Mouse (Mus musculus): ENCODE measurements at regions not wholly inside any gene's neighbourhood (a gene's known extent, or its start where the extent isn't known, plus 50 kb on each side); places are given as distances from the start of the nearest gene placed in this dataset.

GRCm38 (mm10) chr4:68179551-68179950 lies 774.6 kb downstream of the Brinp1 start:
- DNase-seq (ENCODE audit: low spot score in 2 of 2): no peak

DNA sequence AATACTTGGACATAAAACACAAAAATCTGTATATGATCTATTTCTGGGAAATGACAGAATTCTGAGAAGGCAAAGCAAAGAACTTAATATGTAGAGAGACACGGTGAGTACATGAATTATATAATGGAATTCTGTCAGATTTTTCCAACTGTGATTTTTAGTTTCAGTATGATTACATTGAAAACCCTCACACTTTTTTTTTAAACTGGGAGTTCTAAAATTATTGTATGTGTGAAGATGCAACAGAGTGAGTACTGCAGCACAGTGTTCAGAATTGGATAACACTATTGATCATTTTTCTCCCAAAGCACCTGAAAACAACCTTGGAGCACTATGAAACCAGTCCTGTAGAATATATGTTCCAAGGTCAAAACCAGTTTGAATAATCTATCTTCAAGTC lies 797.7 kb downstream of the Brinp1 start:
- DNase-seq (ENCODE audit: low spot score in 2 of 2): no peak

- no peak for DNase-seq (ENCODE audit: low spot score in 2 of 2)
Observed at GRCm38 (mm10) chr4:68148483-68149069, 805.6 kb downstream of the Brinp1 start.

- DNase-seq (ENCODE audit: low spot score in 2 of 2): no peak
Observed at GRCm38 (mm10) chr4:68128124-68128523, 826.1 kb downstream of the Brinp1 start.

DNA sequence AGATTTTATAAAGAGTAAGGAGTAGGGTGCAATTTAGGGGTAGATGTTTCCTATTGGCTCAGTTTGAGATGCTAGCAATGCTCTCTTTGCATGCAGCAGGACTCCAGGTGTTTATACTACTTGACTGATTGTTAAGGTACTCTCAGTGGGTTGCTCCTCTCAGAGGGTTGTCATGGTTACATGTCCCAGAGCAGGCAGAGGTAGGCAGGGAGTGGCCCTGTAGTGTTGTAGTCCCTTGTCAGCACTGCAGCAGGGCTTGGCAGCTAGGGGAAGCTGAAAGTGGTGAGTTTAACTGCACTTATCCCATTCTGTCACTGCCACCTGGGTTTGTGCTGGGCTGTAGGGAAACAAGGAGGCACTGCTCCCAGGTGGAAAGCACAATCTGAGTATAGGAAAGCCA lies 839.7 kb downstream of the Brinp1 start:
- DNase-seq (ENCODE audit: low spot score in 2 of 2): no peak

DNA sequence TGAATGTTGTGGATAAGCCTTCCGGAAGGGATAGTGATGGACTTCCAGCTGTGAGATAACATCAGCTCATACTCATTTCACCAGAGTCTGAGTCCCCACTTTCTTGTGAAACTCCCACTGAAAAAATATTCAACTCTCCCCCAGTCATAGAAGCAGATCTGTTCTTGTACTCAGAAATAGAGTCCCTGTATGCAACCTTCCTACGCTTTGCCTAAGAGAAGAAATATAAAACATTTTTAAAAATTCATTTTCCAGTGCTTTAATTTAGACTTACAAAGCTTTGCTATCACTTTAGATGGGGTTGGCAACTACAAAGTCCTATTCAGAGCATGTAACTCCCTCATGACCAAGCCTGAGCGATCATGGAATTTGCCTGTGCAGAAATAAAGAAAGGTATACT lies 868.9 kb downstream of the Brinp1 start:
- DNase-seq (ENCODE audit: low spot score in 2 of 2): no peak

DNA sequence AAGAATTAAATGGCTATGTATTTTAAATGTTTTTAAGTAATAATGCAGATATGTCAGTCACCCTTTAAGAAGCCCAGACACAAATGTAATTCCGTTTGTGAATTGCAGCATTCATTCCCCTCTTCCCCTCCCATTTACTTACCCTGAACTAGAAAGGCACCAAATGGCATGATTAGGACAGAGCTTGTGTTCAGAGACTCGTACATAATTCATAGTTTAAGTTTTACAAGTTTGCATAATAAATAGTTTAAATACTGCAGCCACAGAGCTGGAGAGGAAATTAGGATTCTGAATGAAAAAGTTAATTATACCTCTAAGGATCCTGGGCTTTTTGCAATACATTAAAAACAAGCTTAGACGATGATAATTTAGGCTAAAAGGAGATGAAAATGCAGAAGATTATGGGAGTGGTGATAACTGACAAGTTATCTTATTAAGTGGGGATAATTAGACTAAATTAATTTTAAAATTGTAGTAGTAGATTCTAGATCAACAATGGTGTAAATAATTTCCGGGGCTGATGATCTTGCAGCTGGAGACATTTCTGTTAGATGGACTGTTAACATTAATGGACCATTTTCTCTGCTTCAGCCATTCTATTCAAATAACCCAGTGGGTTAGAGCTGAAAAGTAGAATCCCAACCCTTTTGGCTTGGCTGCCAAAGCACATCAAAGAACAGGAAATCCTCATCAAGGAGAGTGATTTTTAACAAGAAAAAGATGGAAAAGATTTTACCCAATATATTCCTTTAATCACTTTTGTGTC lies 897.2 kb downstream of the Brinp1 start:
- no peak for DNase-seq (ENCODE audit: low spot score in 2 of 2)

DNA sequence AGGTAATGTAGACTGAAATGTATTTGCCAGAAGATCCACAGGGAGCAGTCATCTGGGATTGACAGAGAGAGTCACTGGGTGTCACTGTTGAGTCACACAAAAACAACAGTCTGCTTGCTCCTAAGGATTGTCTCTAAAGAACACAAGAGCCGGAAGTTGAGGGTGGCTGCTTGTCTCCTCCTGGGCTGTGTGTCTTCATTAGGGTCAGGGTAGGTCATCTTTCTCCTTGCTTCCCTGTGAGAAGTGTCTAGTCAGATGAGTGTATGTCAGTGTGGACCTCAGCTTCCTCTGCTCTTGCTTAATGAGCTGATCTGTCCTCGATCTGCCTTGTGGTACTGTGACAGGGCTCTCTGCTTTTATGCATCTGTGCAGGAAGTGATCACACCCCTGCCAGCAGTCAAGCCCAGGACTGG lies 931.3 kb downstream of the Brinp1 start:
- peak; percentile 53 to 54 for DNase-seq (ENCODE audit: low spot score in 2 of 2)

DNA sequence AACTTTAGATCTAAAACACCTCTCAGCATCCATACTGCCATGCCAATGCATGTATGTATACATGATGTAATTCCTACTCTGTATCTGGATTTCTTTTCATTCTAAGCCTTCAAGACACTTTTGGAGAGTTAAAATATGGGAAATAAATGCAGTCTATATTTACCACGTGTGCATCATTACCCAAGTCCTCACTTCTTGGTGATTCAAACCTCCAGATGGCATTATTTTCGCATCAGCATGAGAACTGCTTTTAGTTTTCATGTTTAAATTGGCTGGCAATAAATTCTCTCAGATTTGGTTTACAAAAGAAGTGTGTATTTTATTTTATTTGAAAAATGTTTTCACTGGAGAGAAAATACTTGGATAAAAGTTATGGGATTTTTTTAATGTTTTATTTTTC lies 942.8 kb downstream of the Brinp1 start:
- no peak for DNase-seq (ENCODE audit: low spot score in 2 of 2)

DNA sequence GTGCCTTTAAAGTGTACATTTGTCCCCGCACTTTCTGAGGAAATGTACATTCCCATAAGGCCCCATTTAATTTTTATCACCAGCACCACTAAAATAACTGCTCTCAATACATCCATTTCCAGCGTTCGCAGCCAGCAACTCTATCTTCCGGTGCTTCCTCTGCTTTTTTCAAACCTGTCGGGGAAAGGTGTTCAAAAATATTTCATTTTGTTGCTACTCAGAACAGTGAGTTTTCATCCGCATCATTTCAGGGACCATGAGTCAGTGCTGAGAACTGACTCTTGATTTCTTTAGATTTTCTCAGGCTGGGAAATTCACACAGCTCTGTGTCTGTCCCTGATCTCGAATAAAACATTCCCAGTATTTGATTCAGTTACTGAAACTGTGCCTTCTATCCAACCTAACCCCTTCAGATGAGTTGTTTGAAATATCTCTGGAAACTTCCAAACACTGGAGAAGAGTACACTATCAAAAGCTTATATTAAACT lies 959.4 kb downstream of the Brinp1 start:
- no peak for DNase-seq (ENCODE audit: low spot score in 2 of 2)

DNA sequence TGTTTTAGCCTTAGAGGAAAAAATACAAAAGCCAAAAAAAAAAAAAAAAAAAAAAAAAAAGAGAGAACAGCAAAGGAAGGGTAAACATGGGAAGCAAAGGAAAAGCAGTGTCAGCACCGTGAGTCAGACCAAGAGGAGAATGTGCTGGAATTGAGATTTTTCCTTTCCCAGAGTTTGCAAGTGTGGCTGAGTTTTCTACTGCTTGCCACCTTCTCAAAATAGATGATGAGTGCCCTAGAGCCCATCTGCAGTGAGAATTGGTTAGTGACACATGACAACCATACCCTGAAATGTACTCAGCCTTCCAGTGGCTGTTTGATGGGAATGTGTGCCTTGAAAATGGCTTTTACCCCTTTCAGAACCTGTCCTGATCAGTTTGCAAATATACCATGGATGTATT lies 990.7 kb downstream of the Brinp1 start:
- DNase-seq (ENCODE audit: low spot score in 2 of 2): no peak

DNA sequence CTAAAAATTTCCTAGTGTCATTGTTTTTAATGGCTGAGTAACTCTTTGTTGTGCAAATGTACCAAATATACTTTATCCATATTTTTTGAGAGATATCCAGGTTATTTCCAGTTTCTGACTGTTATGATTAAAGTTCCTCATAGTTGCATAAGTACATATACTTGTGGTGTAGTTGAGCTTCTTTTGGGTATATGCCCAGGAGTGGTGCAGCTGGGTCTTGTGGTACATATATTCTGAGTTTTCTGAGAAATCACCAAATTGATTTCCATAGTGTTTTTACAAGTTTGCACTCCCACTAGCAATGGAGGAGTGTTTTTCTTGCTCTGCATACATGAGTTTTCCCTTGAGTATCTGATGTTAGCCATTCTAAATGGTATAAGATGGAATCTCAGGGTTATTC lies 1006.2 kb downstream of the Brinp1 start:
- DNase-seq (ENCODE audit: low spot score in 2 of 2): no peak

- no peak for DNase-seq (ENCODE audit: low spot score in 2 of 2)
Observed at GRCm38 (mm10) chr4:67932481-67932880, 1021.7 kb downstream of the Brinp1 start.

DNA sequence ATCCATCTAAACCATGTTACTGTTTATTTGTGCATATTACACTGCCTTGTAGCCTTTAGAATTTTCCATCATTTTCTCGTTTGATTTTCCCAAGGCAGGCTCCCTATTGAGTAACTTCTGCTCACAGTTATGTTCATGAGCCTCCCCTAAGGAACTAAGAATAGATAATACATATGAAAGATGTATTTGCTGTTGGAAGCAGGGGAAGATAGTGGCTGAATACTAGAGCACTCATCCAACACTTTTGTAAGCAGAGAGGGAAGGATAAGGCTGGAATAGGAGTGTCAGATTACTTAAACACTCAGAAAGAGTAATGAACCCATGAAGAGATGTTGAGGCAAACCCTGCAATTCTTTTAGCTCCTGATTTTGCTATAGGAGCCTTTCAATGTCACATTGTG lies 1055.1 kb downstream of the Brinp1 start:
- no peak for DNase-seq (ENCODE audit: low spot score in 2 of 2)

- DNase-seq (ENCODE audit: low spot score in 2 of 2): no peak
Observed at GRCm38 (mm10) chr4:67891946-67892575, 1062.1 kb downstream of the Brinp1 start.

DNA sequence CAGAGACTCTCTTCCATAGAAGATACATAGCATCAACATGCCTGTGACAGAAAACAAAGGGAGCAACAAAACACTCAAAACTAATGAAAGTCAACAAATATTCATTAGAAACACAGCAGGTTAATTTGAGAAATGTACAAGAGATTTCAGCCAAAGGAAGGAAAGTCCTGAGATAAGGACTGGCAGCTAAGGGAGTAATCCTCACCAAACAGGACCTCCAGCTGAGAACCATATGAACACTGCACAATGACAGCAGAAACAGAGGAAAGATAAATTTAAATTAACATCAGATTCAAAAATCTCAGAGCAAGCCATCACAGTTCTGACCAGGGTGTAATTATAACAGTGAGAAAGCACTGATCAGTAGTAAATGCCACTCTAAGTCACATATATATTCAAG lies 1060.6 kb downstream of the Tlr4 start:
- DNase-seq (ENCODE audit: low spot score in 2 of 2): no peak

DNA sequence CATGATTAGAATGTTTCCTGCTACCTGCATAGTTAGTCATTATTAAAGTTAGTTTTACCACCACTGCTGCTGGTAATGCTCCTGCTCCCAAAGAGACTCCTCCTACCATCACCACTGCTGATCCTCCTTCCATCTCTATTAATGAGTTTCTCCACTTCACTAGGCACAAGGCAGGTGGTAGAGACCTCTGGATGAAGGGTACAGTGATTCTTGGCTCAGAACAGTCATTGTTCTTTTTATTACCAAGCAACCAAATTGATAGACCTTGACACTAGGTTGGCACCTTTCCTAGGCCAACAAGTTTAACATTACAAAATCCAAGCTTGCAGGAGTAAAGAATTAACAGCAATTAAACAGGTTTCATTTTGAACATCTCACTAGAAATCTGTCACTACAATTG lies 1057.8 kb downstream of the Tlr4 start:
- DNase-seq (ENCODE audit: low spot score in 2 of 2): no peak

GRCm38 (mm10) chr4:67862218-67862617 lies 1034.8 kb downstream of the Tlr4 start:
- no peak for DNase-seq (ENCODE audit: low spot score in 2 of 2)

- DNase-seq (ENCODE audit: low spot score in 2 of 2): no peak
Observed at GRCm38 (mm10) chr4:67861801-67862200, 1034.4 kb downstream of the Tlr4 start.

GRCm38 (mm10) chr4:67853001-67853400 lies 1025.6 kb downstream of the Tlr4 start:
- DNase-seq (ENCODE audit: low spot score in 2 of 2): no peak

- no peak for DNase-seq (ENCODE audit: low spot score in 2 of 2)
Observed at GRCm38 (mm10) chr4:67833397-67833796, 1006.0 kb downstream of the Tlr4 start.

GRCm38 (mm10) chr4:67825484-67825883 lies 998.1 kb downstream of the Tlr4 start:
- no peak for DNase-seq (ENCODE audit: low spot score in 2 of 2)

DNA sequence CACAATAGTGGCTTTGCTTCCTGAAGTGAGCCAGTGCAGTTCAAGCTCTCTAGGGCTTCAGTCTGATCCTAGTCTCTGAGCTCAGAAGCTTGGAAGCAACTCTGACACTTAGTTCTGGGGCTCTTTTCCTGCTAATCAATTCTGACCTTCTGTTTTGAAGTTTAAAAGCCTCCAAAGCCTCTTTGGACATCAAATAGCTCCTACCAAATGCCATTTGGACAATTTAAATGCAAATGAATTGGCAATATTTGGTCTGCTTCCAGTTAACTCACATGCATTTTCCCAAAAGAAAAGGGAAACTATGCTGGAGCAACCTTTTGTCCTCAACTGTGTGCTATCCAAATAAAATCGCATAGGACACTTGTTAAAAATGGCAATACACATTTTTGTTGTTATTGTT lies 968.7 kb downstream of the Tlr4 start:
- no peak for DNase-seq (ENCODE audit: low spot score in 2 of 2)

Measured in frontal cortex, postnatal 14 days (tissue).